Mouse (Mus musculus): ENCODE results near the gene Lipn.

The Lipn gene

DNA sequence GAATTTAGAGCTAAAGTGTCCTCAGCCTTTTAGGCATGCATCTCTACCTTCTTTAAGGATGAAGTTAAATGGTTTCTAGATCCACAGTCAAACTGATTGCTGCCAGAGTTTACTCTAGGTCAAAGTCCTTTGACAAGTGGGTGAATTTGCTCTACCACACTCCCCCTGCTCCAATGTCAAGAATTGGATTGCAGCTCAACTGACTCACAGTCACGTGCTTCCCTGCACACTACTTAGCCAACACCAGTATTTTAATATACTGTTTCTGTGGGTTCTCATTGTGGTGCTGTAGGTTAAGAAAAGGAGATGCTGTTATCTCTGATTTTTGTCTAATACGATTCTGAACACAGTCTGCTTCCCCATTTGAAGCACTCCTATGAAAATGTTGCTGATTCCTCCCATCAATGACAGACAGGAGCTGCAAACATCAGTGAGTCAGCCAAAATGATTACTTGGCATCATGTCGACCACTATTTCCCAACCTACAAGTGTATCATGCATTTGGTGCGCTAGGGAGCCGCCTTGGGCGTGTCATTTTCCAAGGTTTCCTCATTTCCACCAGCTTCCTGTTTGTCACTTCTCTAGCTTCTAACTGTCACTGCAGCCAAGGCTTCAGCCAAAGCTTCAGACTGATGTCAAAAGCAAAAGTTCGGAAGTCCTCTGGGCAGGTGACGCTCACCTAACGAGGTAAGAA lies at the start of gene Lipn:
TSS of gene Lipn (plus strand) at position 580 of the 694 bp plus-strand sequence.
- DNase-seq (ENCODE audit: low read depth): no peak

GRCm38 (mm10) chr19:34021440-34022172 lies 45.6 kb upstream of the Lipn start:
- DNase-seq (ENCODE audit: low read depth): no peak

DNA sequence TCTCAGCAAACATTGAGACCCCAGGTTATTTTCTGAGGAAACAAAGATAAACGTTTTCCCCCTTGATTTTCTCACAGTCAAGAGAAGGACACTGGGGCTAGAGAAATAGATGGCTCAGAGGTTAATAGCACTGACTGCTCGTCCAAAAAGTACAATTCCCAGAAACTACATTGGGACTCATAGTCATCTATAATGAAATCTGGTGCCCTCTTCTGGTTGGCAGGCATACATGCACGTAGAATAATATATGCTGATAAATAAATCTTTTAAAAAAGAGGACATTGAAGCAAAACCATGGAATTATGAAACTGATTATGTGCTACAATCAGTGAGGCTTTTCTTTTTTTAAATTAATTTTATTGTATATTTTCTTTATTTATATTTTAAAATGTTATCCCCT lies 44.4 kb upstream of the Lipn start:
- DNase-seq (ENCODE audit: low read depth): peak; percentile 0

DNA sequence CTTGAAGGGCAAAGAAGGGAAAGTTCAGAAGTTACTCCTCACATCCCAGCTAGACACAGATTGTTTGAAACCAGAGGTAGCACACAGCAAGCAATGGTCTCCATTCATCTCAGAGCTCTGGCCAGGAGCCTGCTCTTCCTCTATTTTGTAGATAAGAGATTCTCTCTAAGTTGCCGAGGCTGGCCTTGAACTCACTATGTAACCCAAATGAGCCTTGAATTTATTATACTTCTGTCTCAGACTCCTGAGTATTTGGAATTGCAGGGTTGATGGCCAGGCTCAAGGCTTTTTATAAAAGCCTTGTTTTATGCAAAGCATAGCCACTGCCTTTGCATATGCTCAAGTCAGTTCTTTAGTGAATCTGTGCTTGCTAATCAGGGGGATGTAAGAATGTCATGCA lies 27.4 kb upstream of the Lipn start:
- no peak for DNase-seq (ENCODE audit: low read depth)

- no peak for DNase-seq (ENCODE audit: low read depth)
Measured at GRCm38 (mm10) chr19:34043008-34043407, 24.1 kb upstream of the Lipn start.

DNA sequence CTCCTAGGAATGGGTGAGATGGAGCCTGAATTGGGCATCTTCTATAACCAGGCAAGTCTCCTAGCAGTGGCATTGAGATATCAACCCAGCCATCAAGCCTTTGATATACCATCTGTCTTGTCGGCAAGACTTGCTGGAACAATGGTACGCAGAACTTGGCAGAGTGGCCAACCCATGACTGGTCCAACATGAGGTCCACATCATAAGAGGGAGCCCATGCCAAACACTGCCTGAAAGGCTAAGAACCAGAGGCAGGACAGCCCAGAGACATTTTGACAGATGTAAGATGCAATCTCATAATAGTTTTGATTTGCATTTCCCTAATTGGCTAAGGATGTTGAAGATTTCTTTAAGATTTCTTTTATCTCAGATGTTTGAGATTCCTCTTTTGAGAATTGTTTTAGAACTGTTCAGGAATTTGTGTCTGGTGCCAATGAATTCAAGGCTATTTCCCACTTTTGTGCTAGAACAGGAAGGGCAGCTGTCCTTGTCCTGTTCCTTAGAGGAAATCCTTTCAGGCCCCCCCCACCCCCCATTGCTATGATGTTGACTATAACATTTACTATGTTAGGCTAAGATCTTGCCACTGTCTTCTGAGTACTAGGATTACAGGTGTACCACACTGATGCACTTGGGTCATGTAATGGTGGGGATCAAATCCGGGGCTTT lies 17.7 kb upstream of the Lipn start:
- no peak for DNase-seq (ENCODE audit: low read depth)

GRCm38 (mm10) chr19:34051502-34051901 lies 15.7 kb upstream of the Lipn start:
- no peak for DNase-seq (ENCODE audit: low read depth)

DNA sequence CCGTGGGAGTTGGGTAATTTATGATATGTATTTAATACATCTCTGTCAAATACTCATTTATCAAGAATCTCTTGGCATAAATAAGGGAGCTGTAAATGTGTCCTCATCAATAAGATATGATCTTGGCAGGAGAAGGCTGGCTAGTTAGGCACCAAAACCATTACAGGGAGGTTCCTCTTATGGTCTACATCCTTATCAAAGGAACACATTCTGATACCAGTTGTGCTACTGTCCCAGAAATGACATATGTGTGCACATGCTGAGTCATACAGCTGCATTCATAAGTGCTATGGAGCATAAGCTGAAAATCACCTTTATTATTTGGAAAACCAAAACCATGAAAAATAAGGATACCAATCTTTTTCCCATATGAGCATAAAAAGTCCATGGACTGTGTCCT lies 3.6 kb upstream of the Lipn start:
- no peak for DNase-seq (ENCODE audit: low read depth)

- no peak for DNase-seq (ENCODE audit: low read depth)
Measured at GRCm38 (mm10) chr19:34064059-34064458, 3.1 kb upstream of the Lipn start.

DNA sequence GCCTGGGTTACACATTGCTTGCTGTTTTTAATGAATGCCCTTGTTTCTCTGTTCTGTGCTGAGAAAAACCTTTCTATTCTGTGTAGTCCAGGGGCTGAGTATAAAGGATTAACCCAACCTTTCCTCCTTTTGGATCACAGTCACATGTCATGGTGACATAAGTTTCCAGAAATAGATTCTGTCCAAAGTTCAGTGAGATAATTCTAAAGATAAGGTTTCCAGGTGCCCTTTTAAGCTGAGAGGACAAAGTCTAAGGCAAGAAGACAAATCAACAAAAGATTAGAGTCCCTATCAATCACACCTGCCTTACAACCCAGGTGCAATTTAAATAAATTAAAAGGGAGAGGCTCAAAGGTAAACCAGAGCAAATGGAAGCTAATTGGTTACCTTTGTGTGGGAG lies 7.1 kb downstream of the Lipn start:
- no peak for DNase-seq (ENCODE audit: low read depth)

DNA sequence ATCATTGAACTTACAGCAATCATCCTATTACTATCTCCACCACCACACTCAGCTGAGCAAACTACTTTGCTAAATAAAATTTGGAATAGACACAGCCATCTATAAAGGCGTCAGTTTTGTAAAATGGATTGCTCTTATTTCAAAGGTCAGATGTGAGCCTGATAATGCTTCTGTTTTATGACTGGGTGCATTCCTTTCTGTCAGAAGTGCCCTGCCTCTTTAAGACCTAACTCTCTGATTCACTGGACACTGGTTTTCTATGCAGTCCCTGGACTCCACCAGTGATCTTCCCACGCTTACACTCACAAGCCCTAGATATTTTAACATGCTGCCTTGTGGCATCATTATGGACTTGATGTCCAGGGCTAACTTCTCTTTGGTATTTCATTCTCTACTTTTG lies 11.0 kb downstream of the Lipn start:
- DNase-seq (ENCODE audit: low read depth): no peak

GRCm38 (mm10) chr19:34089011-34089680 lies 22.0 kb downstream of the Lipn start:
- no peak for DNase-seq (ENCODE audit: low read depth)

DNA sequence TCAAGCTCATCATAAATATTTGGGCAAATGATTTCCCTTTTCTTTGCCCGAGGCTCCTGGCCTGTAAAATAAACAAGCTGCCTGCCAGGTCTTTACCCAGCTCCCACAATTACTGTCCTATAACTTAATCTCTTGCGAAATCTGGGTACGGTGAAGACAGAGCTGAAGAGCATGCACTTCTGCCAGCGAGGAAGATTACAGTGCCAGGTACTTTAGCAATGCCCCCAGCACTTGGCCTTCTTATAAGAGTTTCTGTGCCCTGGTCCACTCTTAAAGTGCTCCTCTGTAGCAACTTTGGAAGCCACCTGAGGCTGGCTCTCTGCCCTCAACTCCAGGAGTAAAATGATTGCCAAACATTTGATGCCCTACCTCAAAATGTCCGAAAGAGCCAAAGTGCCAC lies 28.2 kb downstream of the Lipn start:
- DNase-seq (ENCODE audit: low read depth): no peak

- no peak for DNase-seq (ENCODE audit: low read depth)
Measured at GRCm38 (mm10) chr19:34096228-34096627, 29.1 kb downstream of the Lipn start.

DNA sequence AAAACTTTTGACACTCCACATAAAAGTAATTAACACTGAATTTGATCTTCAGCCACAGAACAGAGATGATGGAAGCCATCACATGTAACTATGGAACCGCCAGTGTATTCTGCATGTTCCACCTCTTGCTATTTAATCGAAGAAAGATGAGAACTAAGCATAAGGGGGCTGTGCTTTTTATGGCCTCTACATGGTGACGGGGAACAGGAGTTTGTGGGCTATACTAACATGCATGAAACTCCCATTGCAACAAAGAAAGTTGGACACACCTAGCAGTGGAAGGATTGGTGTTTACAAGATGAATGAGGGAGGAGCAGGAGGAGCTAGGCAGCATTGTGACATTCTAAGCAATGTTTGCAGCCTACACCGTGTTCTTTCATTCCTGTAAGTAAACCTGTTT lies 33.5 kb downstream of the Lipn start, which contains the start of gene Lipm:
TSS of gene Lipm (plus strand) at position 301 of the 400 bp plus-strand sequence.
- no peak for DNase-seq (ENCODE audit: low read depth)

DNA sequence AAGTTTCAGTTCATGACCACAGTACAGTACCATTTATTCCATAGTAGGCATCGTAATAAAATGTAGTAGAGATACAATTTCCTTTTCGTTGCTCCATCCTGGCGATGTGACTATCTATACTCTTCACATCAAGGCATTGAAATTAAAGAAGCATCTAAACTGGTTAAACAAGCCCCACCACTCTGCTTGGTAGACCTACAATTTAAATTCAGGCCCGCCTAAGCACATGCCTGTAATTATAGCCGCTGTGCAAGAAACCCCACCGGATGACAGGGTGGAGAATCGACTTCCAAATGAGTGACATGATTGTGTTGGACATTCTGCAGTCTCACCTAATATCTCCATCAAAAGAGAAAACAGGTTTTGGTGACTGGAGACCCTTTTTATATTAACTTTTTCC lies 34.7 kb downstream of the Lipn start:
- DNase-seq (ENCODE audit: low read depth): no peak

DNA sequence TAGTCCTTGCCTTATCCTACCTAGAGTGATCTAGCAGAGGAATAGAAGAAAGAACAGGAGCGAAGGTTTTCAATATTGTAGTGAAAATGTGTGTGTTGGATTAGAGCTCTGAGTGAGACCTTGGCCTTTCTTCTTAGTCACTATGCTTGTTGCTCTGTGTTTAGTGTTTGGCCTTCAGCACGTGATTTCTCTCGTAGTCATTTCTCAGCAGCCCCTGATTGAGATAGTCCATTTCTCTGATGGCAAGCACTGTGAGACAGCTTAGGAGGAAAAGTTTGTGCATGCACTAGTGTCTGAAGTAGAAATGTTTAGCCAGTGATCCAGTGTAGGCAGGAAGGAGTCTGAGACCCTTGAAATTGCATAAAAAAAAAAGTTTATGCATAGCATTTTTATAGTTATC lies 37.7 kb downstream of the Lipn start:
- DNase-seq (ENCODE audit: low read depth): no peak

GRCm38 (mm10) chr19:34119102-34119501 lies 51.9 kb downstream of the Lipn start:
- no peak for DNase-seq (ENCODE audit: low read depth)

DNA sequence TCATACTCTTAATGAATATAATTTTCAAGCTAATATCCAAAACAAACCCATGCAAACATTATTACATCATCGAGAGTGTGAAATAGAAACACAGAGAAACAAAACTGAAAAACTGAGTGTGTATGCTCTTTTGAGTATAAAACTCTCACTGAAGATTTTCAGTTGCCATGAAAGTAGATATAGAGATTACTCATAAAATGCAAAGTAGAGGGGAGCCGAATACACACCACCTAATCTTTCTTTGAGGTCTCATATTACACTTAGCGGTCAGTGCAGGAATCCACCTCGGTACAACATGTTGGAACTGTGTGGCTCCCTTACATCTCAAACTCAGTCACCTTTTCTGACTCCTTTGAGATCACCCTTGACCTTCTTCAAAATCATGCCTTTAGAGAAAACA lies 52.5 kb downstream of the Lipn start:
- DNase-seq (ENCODE audit: low read depth): no peak

- DNase-seq (ENCODE audit: low read depth): no peak
Measured at GRCm38 (mm10) chr19:34120107-34120731, 53.1 kb downstream of the Lipn start.
